Mouse (Mus musculus) brain, adult 2 months (tissue): Measurements from ENCODE around the gene Dscaml1.

Source experiments
- DNase-seq: peaks from one replicate; pipeline ENCODE4 v3.0.0; 2011; ENCODE audit warnings: low read depth, low spot score

The Dscaml1 gene

GRCm38 (mm10) chr9:45625889-45626446 lies 199.5 kb downstream of the Dscaml1 start:
- DNase-seq, result no peak

- DNase-seq, result no peak
These were observed 206.1 kb downstream of the Dscaml1 start for GRCm38 (mm10) chr9:45632520-45632919.

- peak; percentile 67 for DNase-seq
These were observed 206.6 kb downstream of the Dscaml1 start for GRCm38 (mm10) chr9:45633036-45633435.

GRCm38 (mm10) chr9:45634978-45635377 lies 208.6 kb downstream of the Dscaml1 start:
- DNase-seq, result no peak

GRCm38 (mm10) chr9:45637346-45637745 lies 210.9 kb downstream of the Dscaml1 start:
- DNase-seq, result peak; percentile 78

- no peak for DNase-seq
These were observed 211.9 kb downstream of the Dscaml1 start for GRCm38 (mm10) chr9:45638184-45638917.

GRCm38 (mm10) chr9:45644833-45645388 lies 218.5 kb downstream of the Dscaml1 start:
- peak; percentile 65 for DNase-seq

GRCm38 (mm10) chr9:45645526-45645925 lies 219.1 kb downstream of the Dscaml1 start:
- DNase-seq, result no peak

- DNase-seq, result peak; percentile 53
These were observed 224.8 kb downstream of the Dscaml1 start for GRCm38 (mm10) chr9:45651078-45651809.

- DNase-seq, result no peak
These were observed 225.4 kb downstream of the Dscaml1 start for GRCm38 (mm10) chr9:45651810-45652177.

- peak; percentile 73 for DNase-seq
These were observed 231.0 kb downstream of the Dscaml1 start for GRCm38 (mm10) chr9:45657172-45658062.

- no peak for DNase-seq
These were observed 233.8 kb downstream of the Dscaml1 start for GRCm38 (mm10) chr9:45660191-45660590.

- DNase-seq, result no peak
These were observed 236.0 kb downstream of the Dscaml1 start for GRCm38 (mm10) chr9:45662471-45662870.

- peak; percentile 88 for DNase-seq
These were observed 237.2 kb downstream of the Dscaml1 start for GRCm38 (mm10) chr9:45663386-45664315.

- no peak for DNase-seq
These were observed 237.9 kb downstream of the Dscaml1 start for GRCm38 (mm10) chr9:45664326-45664725.

GRCm38 (mm10) chr9:45664871-45665394 lies 238.5 kb downstream of the Dscaml1 start:
- DNase-seq, result peak; percentile 44

GRCm38 (mm10) chr9:45675931-45676330 lies 249.5 kb downstream of the Dscaml1 start:
- DNase-seq, result no peak

- peak; percentile 47 for DNase-seq
These were observed 250.2 kb downstream of the Dscaml1 start for GRCm38 (mm10) chr9:45676578-45676977.

GRCm38 (mm10) chr9:45677236-45677781 lies 250.9 kb downstream of the Dscaml1 start:
- DNase-seq, result peak; percentile 65
